Mouse (Mus musculus): Measurements from ENCODE around the gene Mas1. TPM values are rescaled to one million over a fixed set of nuclear protein-coding genes. Genes with fewer than 3 reads are reported as not detected.

Gene Mas1
- not detected for polyA plus RNA-seq (2017; shearing (Covaris generic))

DNA sequence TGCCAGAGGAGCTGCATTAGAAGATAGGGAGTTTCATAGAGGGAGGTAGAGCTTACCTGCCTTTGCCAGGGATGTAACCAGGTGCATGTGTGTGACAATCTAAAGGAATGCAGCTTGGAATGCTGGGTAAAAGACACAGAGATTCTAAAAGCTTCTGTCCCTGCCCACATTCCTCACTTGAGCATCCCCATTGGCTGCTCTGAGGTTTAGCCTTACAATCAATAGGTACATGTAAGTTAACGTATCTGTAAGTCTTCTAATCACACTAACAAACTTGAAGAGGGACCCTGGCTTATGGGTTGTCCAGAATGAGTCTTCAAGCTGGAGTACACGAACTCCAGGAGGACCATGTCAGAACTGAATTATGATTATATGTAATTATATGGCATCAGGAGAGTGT is at the start of gene Mas1:
TSS of gene Mas1 (minus strand) at position 101 of the 400 bp plus-strand sequence.

DNA sequence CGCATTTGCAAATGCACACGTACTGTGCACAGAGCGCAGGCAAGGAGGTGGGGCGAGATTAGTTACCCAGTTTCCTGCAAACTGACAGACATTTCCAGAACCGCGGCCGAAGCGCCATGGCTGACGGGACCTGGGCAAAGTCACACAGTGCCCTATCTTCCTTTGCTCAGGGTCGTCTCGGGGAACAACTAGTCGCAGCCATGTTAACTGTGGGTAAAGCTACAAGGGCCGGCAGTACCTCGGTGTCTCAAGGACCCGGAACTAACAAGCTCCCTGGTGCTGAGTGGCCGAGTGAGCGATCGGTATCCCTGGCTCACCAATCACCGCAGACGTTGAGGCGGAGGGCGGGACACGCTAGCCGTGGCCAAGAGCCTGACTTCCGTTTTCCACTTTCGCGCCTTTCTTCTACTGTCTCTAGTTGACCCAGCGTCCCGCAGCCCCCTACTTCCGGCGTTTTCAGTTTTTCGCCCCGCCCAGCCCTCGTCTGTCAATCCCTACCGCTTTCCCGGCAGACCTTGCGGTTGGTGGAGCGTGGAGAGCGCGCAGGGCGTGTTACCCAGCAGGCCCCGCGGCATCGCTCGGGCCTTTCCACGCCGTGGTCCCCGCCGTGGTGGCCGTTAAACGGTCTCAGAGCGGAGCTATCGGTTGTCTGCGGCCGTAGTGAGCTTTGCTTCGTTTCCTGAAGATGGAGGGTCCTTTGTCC is 48.1 kb upstream of the Mas1 start, which contains the start of gene Mrpl18:
TSS of gene Mrpl18 (minus strand) at position 465 of the 703 bp plus-strand sequence.

DNA sequence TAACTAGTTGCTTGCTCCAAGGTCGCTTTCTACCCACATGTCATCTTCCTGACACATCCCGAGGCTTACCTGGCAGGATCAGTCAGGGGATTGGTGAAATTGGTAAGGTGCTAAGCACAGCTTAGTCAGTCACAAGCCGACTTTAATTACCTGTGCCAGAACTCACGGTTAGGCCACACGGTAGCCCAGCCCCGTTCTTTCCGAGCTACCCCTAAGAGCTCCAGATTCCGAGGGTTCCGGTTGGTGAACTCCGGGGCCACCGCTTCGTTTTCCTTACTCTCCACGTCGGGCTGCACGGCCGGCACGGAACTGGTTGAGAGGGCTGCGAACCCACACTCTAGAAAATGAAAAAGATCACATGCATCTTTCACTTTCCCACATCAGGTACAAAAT is 47.5 kb upstream of the Mas1 start, which contains the start of gene Tcp1:
TSS of gene Tcp1 (plus strand) at position 214 of the 393 bp plus-strand sequence.

DNA sequence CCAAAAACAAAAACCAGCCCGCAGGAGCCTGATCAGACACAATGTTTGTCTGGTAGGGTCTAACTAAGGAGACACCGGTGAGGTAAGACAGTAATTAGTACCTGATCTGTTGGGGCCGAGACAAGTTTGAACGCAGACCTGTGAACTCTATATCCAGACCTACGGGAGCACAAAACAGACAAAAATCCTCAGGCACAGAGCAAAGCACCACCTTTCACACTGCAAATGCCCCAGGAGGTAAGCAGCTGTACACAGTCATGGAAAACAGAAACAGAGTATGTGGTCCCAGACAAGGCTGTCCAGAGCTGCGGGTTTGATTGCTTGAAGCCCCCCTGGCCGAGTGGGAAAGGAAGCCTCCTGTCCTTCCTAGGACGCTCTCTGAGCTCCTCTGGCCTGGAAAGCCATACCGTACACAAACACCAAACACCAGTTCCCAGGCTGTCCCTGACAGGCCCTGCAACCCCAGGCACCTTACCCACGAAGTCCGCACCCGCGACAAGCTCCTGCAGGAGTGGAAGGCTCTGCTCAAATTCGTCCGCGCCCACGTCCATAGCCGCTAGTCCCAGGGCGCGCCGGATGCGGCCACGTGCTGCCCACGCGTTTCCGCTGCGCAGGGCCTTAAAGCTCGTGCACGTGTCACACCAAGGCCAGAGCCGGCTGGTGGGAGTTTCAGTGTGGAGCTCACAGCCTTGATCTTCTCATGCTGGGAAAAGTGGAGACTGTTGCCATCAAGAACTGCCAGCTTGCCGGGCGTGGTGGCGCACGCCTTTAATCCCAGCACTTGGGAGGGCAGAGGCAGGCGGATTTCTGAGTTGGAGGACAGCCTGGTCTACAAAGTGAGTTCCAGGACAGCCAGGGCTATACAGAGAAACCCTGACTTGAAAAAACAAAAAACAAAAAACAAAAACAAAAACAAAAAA is 41.7 kb upstream of the Mas1 start, which contains the start of gene Pnldc1:
TSS of gene Pnldc1 (minus strand) at position 870 of the 920 bp plus-strand sequence.

DNA sequence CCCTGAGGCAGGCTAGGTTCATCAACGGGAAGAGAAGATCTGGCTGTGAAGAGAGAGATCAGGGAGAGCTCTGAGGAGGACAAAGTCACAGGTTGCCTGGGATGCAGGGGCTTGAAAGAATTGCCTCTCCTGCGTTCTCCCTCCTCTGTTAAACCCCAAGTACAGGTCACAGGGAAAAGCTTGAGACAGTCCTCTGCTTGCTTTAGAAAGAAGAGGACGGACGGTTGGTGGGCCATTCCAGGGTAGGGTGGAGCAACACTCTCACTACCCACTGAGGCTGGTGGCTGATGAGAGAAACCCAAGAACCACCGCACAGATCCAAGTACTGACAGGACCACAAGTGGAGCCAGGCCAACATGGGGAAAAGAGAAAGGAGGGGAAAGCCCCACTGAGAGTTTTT is 7.8 kb upstream of the Mas1 start, which contains the start of gene Mrgprh:
TSS of gene Mrgprh (plus strand) at position 301 of the 400 bp plus-strand sequence.

Other genes with a start within 250 kb of the Mas1 start
- gene Slc22a1, start 192.3 kb downstream of the Mas1 start, polyA plus RNA-seq (2017; shearing (Covaris generic)) = not detected
- 44.3 TPM for gene Igf2r, start 98.5 kb downstream of the Mas1 start, polyA plus RNA-seq (2017; shearing (Covaris generic))
- gene Mrgprh, start 7.9 kb upstream of the Mas1 start, polyA plus RNA-seq (2017; shearing (Covaris generic)) = not detected
- gene Pnldc1, start 42.1 kb upstream of the Mas1 start, polyA plus RNA-seq (2017; shearing (Covaris generic)) = 2.1 TPM
- gene Tcp1, start 47.6 kb upstream of the Mas1 start, polyA plus RNA-seq (2017; shearing (Covaris generic)) = 218 TPM
- gene Mrpl18, start 48.2 kb upstream of the Mas1 start, polyA plus RNA-seq (2017; shearing (Covaris generic)) = 54.3 TPM
- gene Acat3, start 72.5 kb upstream of the Mas1 start, polyA plus RNA-seq (2017; shearing (Covaris generic)) = 2.1 TPM
- 36.6 TPM for gene Acat2, start 92.6 kb upstream of the Mas1 start, polyA plus RNA-seq (2017; shearing (Covaris generic))
- 83.1 TPM for gene Wtap, start 126.0 kb upstream of the Mas1 start, polyA plus RNA-seq (2017; shearing (Covaris generic))
- gene Sod2, start 138.7 kb upstream of the Mas1 start, polyA plus RNA-seq (2017; shearing (Covaris generic)) = 101 TPM
- gene Gpr31b, start 184.2 kb upstream of the Mas1 start, polyA plus RNA-seq (2017; shearing (Covaris generic)) = not detected
- gene Tcp10b, start 193.0 kb upstream of the Mas1 start, polyA plus RNA-seq (2017; shearing (Covaris generic)) = not detected